Mouse (Mus musculus) embryonic facial prominence, embryonic 14.5 days (tissue): Measurements from ENCODE around the gene Gzma. TPM values are rescaled to one million over a fixed set of nuclear protein-coding genes. Genes with fewer than 3 reads are reported as not detected.

Source experiments
- ATAC-seq: fragments of 200-750 bp; cut with Nextera tagmentation; 2 replicates; pipeline ENCODE4 v1.8.0; 2017; ENCODE audit warnings: low read depth, moderate number of reproducible peaks, moderate TSS enrichment
- DNase-seq: peaks from one replicate; pipeline ENCODE4 v3.0.0-alpha.2; 2015; ENCODE audit warnings: low spot score
- H3K27ac ChIP-seq: fragments of 300-500 bp; sonication (generic); replicated peaks from 2 replicates; pipeline ENCODE4 v1.5.1; 2014; ENCODE audit warnings: low read depth, mild to moderate bottlenecking, low read length, moderate library complexity
- H3K27me3 ChIP-seq: fragments of 300-500 bp; sonication (generic); replicated peaks from 2 replicates; pipeline ENCODE4 v1.6.1; 2014; ENCODE audit warnings: low read length; ENCODE audit not compliant: control insufficient read depth, insufficient read depth
- H3K36me3 ChIP-seq: fragments of 300-500 bp; sonication (generic); 2 replicates; pipeline ENCODE4 v1.6.1; 2014; ENCODE audit warnings: low read length, mixed read lengths; ENCODE audit not compliant: control insufficient read depth, insufficient read depth
- H3K4me1 ChIP-seq: fragments of 300-500 bp; sonication (generic); 2 replicates; pipeline ENCODE4 v1.6.1; 2014; ENCODE audit warnings: antibody characterized with exemption, low read length; ENCODE audit not compliant: control insufficient read depth, insufficient read depth
- H3K4me2 ChIP-seq: fragments of 300-500 bp; sonication (generic); 2 replicates; pipeline ENCODE4 v1.6.1; 2014; ENCODE audit warnings: low read depth, mild to moderate bottlenecking, low read length, moderate library complexity, mixed read lengths
- H3K4me3 ChIP-seq: fragments of 300-500 bp; sonication (generic); 2 replicates; pipeline ENCODE4 v1.5.1; 2014; ENCODE audit warnings: low read depth, mild to moderate bottlenecking, low read length
- H3K9ac ChIP-seq: fragments of 300-500 bp; sonication (generic); 2 replicates; pipeline ENCODE4 v1.6.1; 2014; ENCODE audit warnings: low read depth, mild to moderate bottlenecking, low read length, moderate library complexity, mixed read lengths
- H3K9me3 ChIP-seq: fragments of 300-500 bp; sonication (generic); 2 replicates; pipeline ENCODE4 v1.6.1; 2016; ENCODE audit warnings: low read length; ENCODE audit not compliant: control insufficient read depth
- WGBS: fragments of 180-500 bp; shearing (Covaris S2); extraction: QIAGEN DNeasy Blood & Tissue Kit; methylation state at CpG from one replicate; pipeline ENCODE4 v1.1.7; 2014; 5-methylcytosine and 5-hydroxymethylcytosine counted together
- polyA plus RNA-seq: library from polyadenylated mRNA; unstranded; fragments of >200 nt; fragmentation: Nextera tagmentation; extraction: Ambion mirVana; gene quantifications from 2 replicates; pipeline ENCODE4 v1.2.1, GENCODE M21; 2014

The Gzma gene
- polyA plus RNA-seq = 0.46 TPM in 1 of 2 replicates, not detected in the other

GRCm38 (mm10) chr13:113100879-113101278 is at the start of gene Gzma:
Gzma (minus strand) TSS chr13:113100981.
- ATAC-seq = no peak

GRCm38 (mm10) chr13:113139597-113139996 is 38.8 kb upstream of the Gzma start:
- Histone ChIP-seq H3K4me1 (no peaks in the 10 kb centered on the region), H3K36me3 (no peaks in the 10 kb centered on the region), H3K27me3 (no peaks in the 10 kb centered on the region), H3K9me3 (no peaks in the 10 kb centered on the region), H3K9ac (no peak overlapping the region), H3K4me3 (no peak overlapping the region), H3K4me2 (no peak overlapping the region), H3K27ac (no peak overlapping the region)
- no peak for ATAC-seq
- 80% methylated on average over 1 of the region's 1 CpGs for WGBS
- DNase-seq = no peak

More at GRCm38 (mm10) chr13:113100879-113101278, at the start of gene Gzma:
- DNase-seq = no peak
- Histone ChIP-seq H3K4me2 (no peak within 1 kb of the TSS), H3K36me3 (no peaks in the 10 kb centered on the region), H3K4me1 (no peaks in the 10 kb centered on the region), H3K4me3 (no peak within 1 kb of the TSS), H3K27me3 (no peaks in the 10 kb centered on the region), H3K9ac (no peak within 1 kb of the TSS), H3K27ac (no peak within 1 kb of the TSS), H3K9me3 (no peaks in the 10 kb centered on the region)
- 84% methylated on average over 6 of the region's 6 CpGs for WGBS

- H3K4me1 ChIP-seq = no peaks in the 10 kb centered on the region
- no peaks in the 10 kb centered on the region for H3K27me3 ChIP-seq
- H3K9me3 ChIP-seq = no peaks in the 10 kb centered on the region
- WGBS = 89% methylated on average over 1 of the region's 1 CpGs
- DNase-seq = peak; percentile 13
- no peaks in the 10 kb centered on the region for H3K36me3 ChIP-seq
- no peak overlapping the region for H3K27ac ChIP-seq
- no peak for ATAC-seq
- no peak overlapping the region for H3K9ac ChIP-seq
- no peak overlapping the region for H3K4me3 ChIP-seq
- H3K4me2 ChIP-seq = no peak overlapping the region
Observed at GRCm38 (mm10) chr13:113129974-113130373, 29.2 kb upstream of the Gzma start.

- 78% methylated on average over 14 of the region's 14 CpGs for WGBS
- DNase-seq = no peak
- Histone ChIP-seq H3K4me1 (no peaks in the 10 kb centered on the region), H3K27me3 (no peaks in the 10 kb centered on the region), H3K4me2 (no peak overlapping the region), H3K9me3 (no peaks in the 10 kb centered on the region), H3K9ac (no peak overlapping the region), H3K4me3 (no peak overlapping the region), H3K36me3 (no peaks in the 10 kb centered on the region), H3K27ac (no peak overlapping the region)
- ATAC-seq = no peak
Observed at GRCm38 (mm10) chr13:113121326-113121725, 20.5 kb upstream of the Gzma start.

GRCm38 (mm10) chr13:113120324-113121237 is 19.8 kb upstream of the Gzma start:
- Histone ChIP-seq H3K4me3 (no peak overlapping the region), H3K4me1 (no peaks in the 10 kb centered on the region), H3K9me3 (no peaks in the 10 kb centered on the region), H3K9ac (no peak overlapping the region), H3K27me3 (no peaks in the 10 kb centered on the region), H3K4me2 (no peak overlapping the region), H3K36me3 (no peaks in the 10 kb centered on the region), H3K27ac (no peak overlapping the region)
- 84% methylated on average over 17 of the region's 17 CpGs for WGBS
- ATAC-seq (no peak), DNase-seq (no peak)

- Histone ChIP-seq H3K4me2 (no peak overlapping the region), H3K27me3 (no peaks in the 10 kb centered on the region), H3K36me3 (no peaks in the 10 kb centered on the region), H3K9me3 (no peaks in the 10 kb centered on the region), H3K27ac (no peak overlapping the region), H3K4me1 (no peaks in the 10 kb centered on the region), H3K4me3 (no peak overlapping the region), H3K9ac (no peak overlapping the region)
- WGBS = 61% methylated on average over 4 of the region's 4 CpGs
- ATAC-seq = no peak
- DNase-seq = no peak
Observed at GRCm38 (mm10) chr13:113118977-113119376, 18.2 kb upstream of the Gzma start.

GRCm38 (mm10) chr13:113104759-113105158 is 4.0 kb upstream of the Gzma start:
- Histone ChIP-seq H3K27ac (no peak overlapping the region), H3K4me1 (no peaks in the 10 kb centered on the region), H3K9me3 (no peaks in the 10 kb centered on the region), H3K4me2 (no peak overlapping the region), H3K4me3 (no peak overlapping the region), H3K27me3 (no peaks in the 10 kb centered on the region), H3K36me3 (no peaks in the 10 kb centered on the region), H3K9ac (no peak overlapping the region)
- WGBS = 84% methylated on average over 10 of the region's 10 CpGs
- DNase-seq = no peak
- no peak for ATAC-seq

GRCm38 (mm10) chr13:113101804-113102203 is 1.0 kb upstream of the Gzma start:
- no peaks in the 10 kb centered on the region for H3K27me3 ChIP-seq
- no peaks in the 10 kb centered on the region for H3K4me1 ChIP-seq
- 64% methylated on average over 10 of the region's 10 CpGs for whole genome bisulfite sequencing
- no peak for ATAC-seq
- H3K36me3 ChIP-seq = no peaks in the 10 kb centered on the region
- no peaks in the 10 kb centered on the region for H3K9me3 ChIP-seq
- no peak overlapping the region for H3K27ac ChIP-seq
- no peak for DNase-seq
- H3K4me2 ChIP-seq = no peak overlapping the region
- H3K4me3 ChIP-seq = no peak overlapping the region
- H3K9ac ChIP-seq = no peak overlapping the region

- no peaks in the 10 kb centered on the region for H3K9me3 ChIP-seq
- H3K4me1 ChIP-seq = no peaks in the 10 kb centered on the region
- no peak overlapping the region for H3K4me3 ChIP-seq
- no peak overlapping the region for H3K4me2 ChIP-seq
- H3K27ac ChIP-seq = no peak overlapping the region
- ATAC-seq = no peak
- H3K9ac ChIP-seq = no peak overlapping the region
- no peaks in the 10 kb centered on the region for H3K36me3 ChIP-seq
- DNase-seq = no peak
- WGBS = 81% methylated on average over 2 of the region's 2 CpGs
- no peaks in the 10 kb centered on the region for H3K27me3 ChIP-seq
Observed at GRCm38 (mm10) chr13:113098406-113098805, 2.4 kb downstream of the Gzma start.
